Mouse (Mus musculus) heart, adult 2 months (tissue): ENCODE measurements at regions not wholly inside any gene's neighbourhood (a gene's known extent, or its start where the extent isn't known, plus 50 kb on each side); places are given as distances from the start of the nearest gene placed in this dataset.

Experiments
- CTCF ChIP-seq: fragments of 200-600 bp; IDR thresholded peaks from 2 replicates; pipeline ENCODE4 v1.8.1; 2022; ENCODE audit warnings: antibody characterized with exemption, mild to moderate bottlenecking, moderate library complexity
- POLR2A ChIP-seq: fragments of 200-500 bp; IDR thresholded peaks from 2 replicates; pipeline ENCODE4 v1.6.1; 2011; ENCODE audit warnings: mild to moderate bottlenecking, low read depth, low read length, control low read depth; ENCODE audit not compliant: insufficient read depth

GRCm38 (mm10) chr7:125185037-125185679, 259.3 kb upstream of the Kdm8 start:
- no peak for TF ChIP-seq CTCF
- no peak for TF ChIP-seq POLR2A
